Comparison of ENCODE assay signal across 15 mouse cellular contexts in the genomic region with DNA sequence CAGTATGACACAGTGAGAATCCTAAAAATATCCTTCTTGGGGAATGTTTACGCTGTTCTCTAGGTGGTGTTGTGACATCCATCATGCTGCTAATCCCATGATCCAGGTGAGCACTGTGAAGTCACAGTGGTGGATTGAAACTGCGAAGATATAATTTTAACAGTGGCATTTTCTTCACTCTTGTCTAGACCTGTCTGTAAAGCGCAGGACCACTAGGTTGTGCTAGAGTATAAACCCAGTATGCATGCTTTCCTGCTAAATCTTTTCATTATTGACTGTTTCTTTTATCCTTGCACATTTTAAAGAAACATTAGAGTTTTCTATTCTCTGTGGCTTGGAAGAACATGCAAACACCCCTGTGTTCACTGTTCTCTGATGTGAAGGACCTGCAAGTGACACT. TPM values are rescaled to one million over a fixed set of nuclear protein-coding genes. Genes with fewer than 3 reads are reported as not detected.
A peak's percentile ranks its signal among the peaks of the same experiment; 100 is the strongest.
DNase-seq lines count a peak whose midpoint lies in the region; ATAC-seq and TF ChIP-seq lines count a peak whose summit lies in the region.
"Had no signal": no experiment of that assay in that cellular context is flagged by ENCODE, and none has a peak within 500 bp of the region (broad histone marks: within the 10 kb centered on the region; RNA-seq: fewer than 3 reads in every experiment).

No protein-coding gene starts in this region.

- H3K4me2 ChIP-seq in embryonic facial prominence, embryonic 11.5 days (ENCODE audit: low read depth, low read length): no peak overlapping the region
- H3K4me2 ChIP-seq: embryonic facial prominence, embryonic 12.5 days; limb, embryonic 12.5 days; neural tube, embryonic 13.5 days had no signal

- H3K36me3 ChIP-seq in embryonic facial prominence, embryonic 11.5 days (replicated peaks; ENCODE audit: control insufficient read depth, insufficient read depth, low read depth, low read length): no peaks in the 10 kb centered on the region
- H3K36me3 ChIP-seq in embryonic facial prominence, embryonic 10.5 days (replicated peaks): no peaks in the 10 kb centered on the region
- H3K36me3 ChIP-seq: embryonic facial prominence, embryonic 12.5 days; limb, embryonic 12.5 days; neural tube, embryonic 13.5 days had no signal

- peak; percentile 85 for TF ChIP-seq CTCF in layer of hippocampus, adult 2 months (conservative IDR thresholded peaks at IDR 0.05)

- H3K4me3 ChIP-seq in embryonic facial prominence, embryonic 11.5 days (ENCODE audit: low read depth, low read length): no peak overlapping the region
- no peak overlapping the region for H3K4me3 ChIP-seq in embryonic facial prominence, embryonic 10.5 days
- H3K4me3 ChIP-seq in layer of hippocampus, adult 2 months: no peak overlapping the region
- H3K4me3 ChIP-seq: embryonic facial prominence, embryonic 12.5 days; limb, embryonic 12.5 days; neural tube, embryonic 13.5 days had no signal

- WGBS in embryonic facial prominence, embryonic 11.5 days: 83% methylated on average over 3 of the region's 3 CpGs
- WGBS in embryonic facial prominence, embryonic 10.5 days: 85% methylated on average over 3 of the region's 3 CpGs

- no peaks in the 10 kb centered on the region for H3K4me1 ChIP-seq in embryonic facial prominence, embryonic 11.5 days (ENCODE audit: control insufficient read depth, insufficient read depth, low read length)
- H3K4me1 ChIP-seq in embryonic facial prominence, embryonic 10.5 days: no peaks in the 10 kb centered on the region
- H3K4me1 ChIP-seq: embryonic facial prominence, embryonic 12.5 days; limb, embryonic 12.5 days; neural tube, embryonic 13.5 days had no signal

- peak; percentile 24 for DNase-seq in embryonic facial prominence, embryonic 11.5 days (ENCODE audit: low spot score)
- no peak for DNase-seq in embryonic facial prominence, embryonic 10.5 days (ENCODE audit: low spot score)
- DNase-seq in layer of hippocampus, adult 2 months (ENCODE audit: low spot score in 2 of 2): peak in 1 of 2 experiments; percentile 10
- no peak for DNase-seq in layer of hippocampus, postnatal 25 days (ENCODE audit: extremely low spot score in 1 of 2, low spot score in 1 of 2)
- DNase-seq in thymus, postnatal 14 days: peak; percentile 11
- no peak for DNase-seq in thymus, postnatal 10 days (ENCODE audit: low spot score in 2 of 2)
- DNase-seq: B cell, adult 2 months; spleen, adult 18-20 months had no signal

- no peak overlapping the region for H3K9ac ChIP-seq in embryonic facial prominence, embryonic 11.5 days (replicated peaks; ENCODE audit: low read length)
- H3K9ac ChIP-seq: embryonic facial prominence, embryonic 12.5 days; limb, embryonic 12.5 days; neural tube, embryonic 13.5 days had no signal

- no peak overlapping the region for H3K27ac ChIP-seq in embryonic facial prominence, embryonic 11.5 days (replicated peaks; ENCODE audit: low read depth, low read length)
- H3K27ac ChIP-seq in embryonic facial prominence, embryonic 10.5 days (replicated peaks): no peak overlapping the region
- no peak overlapping the region for H3K27ac ChIP-seq in layer of hippocampus, adult 2 months
- H3K27ac ChIP-seq: embryonic facial prominence, embryonic 12.5 days; limb, embryonic 12.5 days; neural tube, embryonic 13.5 days had no signal

- H3K27me3 ChIP-seq in embryonic facial prominence, embryonic 11.5 days (ENCODE audit: control insufficient read depth, insufficient read depth, low read length): no peaks in the 10 kb centered on the region
- H3K27me3 ChIP-seq in embryonic facial prominence, embryonic 10.5 days (replicated peaks; ENCODE audit: low read depth, poor library complexity, severe bottlenecking): no peaks in the 10 kb centered on the region
- H3K27me3 ChIP-seq: embryonic facial prominence, embryonic 12.5 days; limb, embryonic 12.5 days; neural tube, embryonic 13.5 days had no signal

- ATAC-seq in embryonic facial prominence, embryonic 11.5 days (replicated peaks; ENCODE audit: insufficient number of reproducible peaks, low FRiP score, low TSS enrichment, low read depth): no peak
- ATAC-seq in erythroblast, adult 5-6 weeks (replicated peaks; ENCODE audit: low FRiP score, poor library complexity, severe bottlenecking): no peak
- no peak for ATAC-seq in cerebellum, adult (ENCODE audit: insufficient number of reproducible peaks, low FRiP score, low TSS enrichment)
- ATAC-seq: intestine, embryonic 16.5 days had no signal

- no peaks in the 10 kb centered on the region for H3K9me3 ChIP-seq in embryonic facial prominence, embryonic 11.5 days (replicated peaks; ENCODE audit: control insufficient read depth, low read length)
- H3K9me3 ChIP-seq in embryonic facial prominence, embryonic 10.5 days: no peaks in the 10 kb centered on the region
- H3K9me3 ChIP-seq: embryonic facial prominence, embryonic 12.5 days; limb, embryonic 12.5 days; neural tube, embryonic 13.5 days had no signal

RNA-seq across cellular contexts. Expression of a gene that starts 57.8 kb away (rescaled TPM):
- polyA plus RNA-seq in embryonic facial prominence, embryonic 11.5 days (2014; fragmentation: Nextera tagmentation; extraction: Ambion mirVana): not detected in 2 replicates
- not detected in 2 replicates for polyA plus RNA-seq in embryonic facial prominence, embryonic 10.5 days (2016; fragmentation: Nextera tagmentation; extraction: Ambion mirVana)
- total RNA-seq in layer of hippocampus, adult 2 months (2021): under 1 TPM; 0.18 to 0.39 TPM
- total RNA-seq in layer of hippocampus, postnatal 25 days (2021): under 1 TPM; 0.30 to 0.38 TPM
- total RNA-seq in erythroblast, adult 5-6 weeks (2015; ENCODE audit: low replicate concordance): not detected in 2 replicates
- 0.14 TPM in 1 of 2 replicates, not detected in the other for total RNA-seq in erythroblast, adult 5-6 weeks (2017; ENCODE audit: low replicate concordance)
- polyA plus RNA-seq: heart, embryonic 16.5 days; intestine, embryonic 16.5 days; limb, embryonic 12.5 days had no signal

Comparison
In these comparisons a context has a peak if more than half of its experiments do, and no peak if none do; other contexts are left out.
1. DNase-seq: peak in embryonic facial prominence, embryonic 11.5 days (single experiment) and thymus, postnatal 14 days (single experiment); none in embryonic facial prominence, embryonic 10.5 days (single experiment), layer of hippocampus, postnatal 25 days (0 of 2) and thymus, postnatal 10 days (0 of 2).